Mouse (Mus musculus): ENCODE data around the gene Herc6.

- TF ChIP-seq CTCF (IDR thresholded peaks at IDR 0.05; ENCODE audit: low read depth) (no peak), EP300 (IDR thresholded peaks at IDR 0.05; ENCODE audit: low read depth) (no peak)
Measured at GRCm38 (mm10) chr6:57534231-57534610, 46.6 kb upstream of the Herc6 start.

Measured in liver, postnatal 0 days (tissue).